Mouse (Mus musculus): ENCODE data around the gene Tmem163. TPM values are rescaled to one million over a fixed set of nuclear protein-coding genes. Genes with fewer than 3 reads are reported as not detected.
A peak's percentile ranks its signal among the peaks of the same experiment; 100 is the strongest.

Gene Tmem163
- polyA plus RNA-seq, 1 experiment: 53.4 TPM

- no peak for DNase-seq (ENCODE audit: low read depth)
- no peak for TF ChIP-seq CTCF (IDR thresholded peaks at IDR 0.05; ENCODE audit: borderline replicate concordance, extremely low read depth, insufficient read depth, insufficient read length)
- TF ChIP-seq POLR2A (IDR thresholded peaks at IDR 0.05; ENCODE audit: borderline replicate concordance, extremely low read depth, insufficient read depth, insufficient read length, poor library complexity, severe bottlenecking): no peak
Measured at GRCm38 (mm10) chr1:127514479-127514878, 164.9 kb downstream of the Tmem163 start.

GRCm38 (mm10) chr1:127513664-127514063 is 165.7 kb downstream of the Tmem163 start:
- DNase-seq (ENCODE audit: low read depth): no peak
- TF ChIP-seq CTCF (IDR thresholded peaks at IDR 0.05; ENCODE audit: borderline replicate concordance, extremely low read depth, insufficient read depth, insufficient read length) (no peak), POLR2A (IDR thresholded peaks at IDR 0.05; ENCODE audit: borderline replicate concordance, extremely low read depth, insufficient read depth, insufficient read length, poor library complexity, severe bottlenecking) (no peak)

GRCm38 (mm10) chr1:127513140-127513539 is 166.2 kb downstream of the Tmem163 start:
- no peak for DNase-seq (ENCODE audit: low read depth)
- TF ChIP-seq POLR2A (IDR thresholded peaks at IDR 0.05; ENCODE audit: borderline replicate concordance, extremely low read depth, insufficient read depth, insufficient read length, poor library complexity, severe bottlenecking): no peak
- no peak for TF ChIP-seq CTCF (IDR thresholded peaks at IDR 0.05; ENCODE audit: borderline replicate concordance, extremely low read depth, insufficient read depth, insufficient read length)

- no peak for DNase-seq (ENCODE audit: low read depth)
- TF ChIP-seq CTCF (IDR thresholded peaks at IDR 0.05; ENCODE audit: borderline replicate concordance, extremely low read depth, insufficient read depth, insufficient read length): no peak
- no peak for TF ChIP-seq POLR2A (IDR thresholded peaks at IDR 0.05; ENCODE audit: borderline replicate concordance, extremely low read depth, insufficient read depth, insufficient read length, poor library complexity, severe bottlenecking)
Measured at GRCm38 (mm10) chr1:127512709-127513108, 166.6 kb downstream of the Tmem163 start.

- no peak for DNase-seq (ENCODE audit: low read depth)
- TF ChIP-seq CTCF (IDR thresholded peaks at IDR 0.05; ENCODE audit: borderline replicate concordance, extremely low read depth, insufficient read depth, insufficient read length) (no peak), POLR2A (IDR thresholded peaks at IDR 0.05; ENCODE audit: borderline replicate concordance, extremely low read depth, insufficient read depth, insufficient read length, poor library complexity, severe bottlenecking) (no peak)
Measured at GRCm38 (mm10) chr1:127511362-127511761, 168.0 kb downstream of the Tmem163 start.

- TF ChIP-seq CTCF (IDR thresholded peaks at IDR 0.05; ENCODE audit: borderline replicate concordance, extremely low read depth, insufficient read depth, insufficient read length): no peak
- TF ChIP-seq POLR2A (IDR thresholded peaks at IDR 0.05; ENCODE audit: borderline replicate concordance, extremely low read depth, insufficient read depth, insufficient read length, poor library complexity, severe bottlenecking): no peak
- no peak for DNase-seq (ENCODE audit: low read depth)
Measured at GRCm38 (mm10) chr1:127508921-127509320, 170.4 kb downstream of the Tmem163 start.

- DNase-seq (ENCODE audit: low read depth): peak; percentile 77
- TF ChIP-seq CTCF (IDR thresholded peaks at IDR 0.05; ENCODE audit: borderline replicate concordance, extremely low read depth, insufficient read depth, insufficient read length) (no peak), POLR2A (IDR thresholded peaks at IDR 0.05; ENCODE audit: borderline replicate concordance, extremely low read depth, insufficient read depth, insufficient read length, poor library complexity, severe bottlenecking) (no peak)
Measured at GRCm38 (mm10) chr1:127508067-127508739, 171.1 kb downstream of the Tmem163 start.

GRCm38 (mm10) chr1:127507042-127507650 is 172.2 kb downstream of the Tmem163 start:
- no peak for TF ChIP-seq CTCF (IDR thresholded peaks at IDR 0.05; ENCODE audit: borderline replicate concordance, extremely low read depth, insufficient read depth, insufficient read length)
- no peak for TF ChIP-seq POLR2A (IDR thresholded peaks at IDR 0.05; ENCODE audit: borderline replicate concordance, extremely low read depth, insufficient read depth, insufficient read length, poor library complexity, severe bottlenecking)

GRCm38 (mm10) chr1:127500701-127501100 is 178.6 kb downstream of the Tmem163 start:
- peak; percentile 62 for DNase-seq (ENCODE audit: low read depth)

More at GRCm38 (mm10) chr1:127507042-127507650, 172.2 kb downstream of the Tmem163 start:
- DNase-seq (ENCODE audit: low read depth): peak; percentile 44

GRCm38 (mm10) chr1:127500219-127500618 is 179.1 kb downstream of the Tmem163 start:
- TF ChIP-seq POLR2A (IDR thresholded peaks at IDR 0.05; ENCODE audit: borderline replicate concordance, extremely low read depth, insufficient read depth, insufficient read length, poor library complexity, severe bottlenecking): no peak
- peak; percentile 97 for TF ChIP-seq CTCF (IDR thresholded peaks at IDR 0.05; ENCODE audit: borderline replicate concordance, extremely low read depth, insufficient read depth, insufficient read length)

More at GRCm38 (mm10) chr1:127500701-127501100, 178.6 kb downstream of the Tmem163 start:
- TF ChIP-seq CTCF (IDR thresholded peaks at IDR 0.05; ENCODE audit: borderline replicate concordance, extremely low read depth, insufficient read depth, insufficient read length) (no peak), POLR2A (IDR thresholded peaks at IDR 0.05; ENCODE audit: borderline replicate concordance, extremely low read depth, insufficient read depth, insufficient read length, poor library complexity, severe bottlenecking) (no peak)

GRCm38 (mm10) chr1:127498746-127499145 is 180.6 kb downstream of the Tmem163 start:
- no peak for TF ChIP-seq CTCF (IDR thresholded peaks at IDR 0.05; ENCODE audit: borderline replicate concordance, extremely low read depth, insufficient read depth, insufficient read length)
- no peak for TF ChIP-seq POLR2A (IDR thresholded peaks at IDR 0.05; ENCODE audit: borderline replicate concordance, extremely low read depth, insufficient read depth, insufficient read length, poor library complexity, severe bottlenecking)
- no peak for DNase-seq (ENCODE audit: low read depth)

More at GRCm38 (mm10) chr1:127500219-127500618, 179.1 kb downstream of the Tmem163 start:
- DNase-seq (ENCODE audit: low read depth): peak; percentile 92
